Mouse (Mus musculus): ENCODE measurements at regions not wholly inside any gene's neighbourhood (a gene's known extent, or its start where the extent isn't known, plus 50 kb on each side); places are given as distances from the start of the nearest gene placed in this dataset.

DNA sequence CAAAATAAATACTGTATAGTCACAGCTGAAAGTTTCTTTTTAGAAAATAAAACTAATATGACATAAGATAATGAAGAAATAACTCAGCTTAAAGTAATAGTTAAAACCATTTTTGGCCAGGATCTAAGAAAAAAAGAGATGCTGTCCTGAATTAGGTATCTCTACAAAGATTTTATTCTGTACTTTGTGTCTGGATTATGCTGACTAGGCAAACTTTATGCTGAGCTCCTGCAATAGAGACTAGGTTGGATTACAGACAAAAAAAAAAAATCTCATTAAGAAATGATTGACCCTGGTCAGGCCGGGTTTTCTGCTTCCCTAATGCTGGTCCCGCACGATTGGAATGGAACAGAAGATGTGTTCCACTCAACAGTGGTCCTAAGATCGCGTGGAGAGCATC, 346.8 kb upstream of the Gm8871 start:
- no peak for TF ChIP-seq EP300 (optimal IDR thresholded peaks at IDR 0.05)
- no peak for TF ChIP-seq CTCF (IDR thresholded peaks at IDR 0.05; ENCODE audit: low read depth)

Measured in stomach, postnatal 0 days (tissue).